Mouse (Mus musculus) ES-Bruce4 (cell line): ENCODE measurements around the gene Lancl2. TPM values are rescaled to one million over a fixed set of nuclear protein-coding genes. Genes with fewer than 3 reads are reported as not detected.

Experiments used
- H3K27ac ChIP-seq: 2 replicates; pipeline ENCODE4 v1.5.1; 2012; ENCODE audit warnings: low read length, inconsistent platforms; ENCODE audit not compliant: insufficient read depth
- H3K27me3 ChIP-seq: 2 replicates; pipeline ENCODE4 v1.6.1; 2012; ENCODE audit warnings: mild to moderate bottlenecking, low read length, inconsistent platforms; ENCODE audit not compliant: control insufficient read depth, poor library complexity, insufficient read depth, severe bottlenecking
- H3K36me3 ChIP-seq: 2 replicates; pipeline ENCODE4 v1.6.1; 2012; ENCODE audit warnings: inconsistent platforms, mild to moderate bottlenecking, low read length, moderate library complexity; ENCODE audit not compliant: control insufficient read depth, poor library complexity, insufficient read depth, severe bottlenecking
- H3K4me1 ChIP-seq: one replicate; pipeline ENCODE4 v1.8.1; 2011; ENCODE audit warnings: low read length; ENCODE audit not compliant: control insufficient read depth, insufficient read depth
- H3K4me3 ChIP-seq: 2 replicates; pipeline ENCODE4 v1.5.1; 2011; ENCODE audit warnings: low read depth, mild to moderate bottlenecking, low read length
- H3K9ac ChIP-seq: 2 replicates; pipeline ENCODE4 v1.6.1; 2012; ENCODE audit warnings: low read depth, mild to moderate bottlenecking, inconsistent platforms; ENCODE audit not compliant: poor library complexity, severe bottlenecking
- H3K9me3 ChIP-seq: replicated peaks from 2 replicates; pipeline ENCODE4 v1.6.1; 2012; ENCODE audit warnings: mild to moderate bottlenecking, low read length, inconsistent platforms; ENCODE audit not compliant: control insufficient read depth, poor library complexity, insufficient read depth, severe bottlenecking
- CTCF ChIP-seq: IDR thresholded peaks from one replicate; pipeline ENCODE4 v1.8.1; 2011; ENCODE audit warnings: low read depth, low read length
- EP300 ChIP-seq: IDR thresholded peaks from 2 replicates; pipeline ENCODE4 v1.6.1; 2011; ENCODE audit warnings: low read depth, low read length; ENCODE audit not compliant: insufficient read depth
- POLR2A ChIP-seq: IDR thresholded peaks from one replicate; pipeline ENCODE4 v1.8.1; 2011; ENCODE audit warnings: low read length; ENCODE audit not compliant: insufficient read depth
- polyA plus RNA-seq: library from polyadenylated mRNA; stranded (reverse); fragments of >200 nt; gene quantifications from 2 replicates; pipeline ENCODE4 v1.2.4, GENCODE M21; 2011; ENCODE audit warnings: low read depth; ENCODE audit not compliant: missing spikeins, insufficient read depth, insufficient read length

Gene Lancl2
- polyA plus RNA-seq, 1 experiment: 28.0 TPM

- Histone ChIP-seq H3K9me3 (no peaks in the 10 kb centered on the region), H3K27ac (no peak overlapping the region), H3K9ac (no peak overlapping the region), H3K4me1 (no peaks in the 10 kb centered on the region), H3K27me3 (no peaks in the 10 kb centered on the region), H3K36me3 (no peaks in the 10 kb centered on the region), H3K4me3 (no peak overlapping the region)
- no peak for TF ChIP-seq CTCF
- TF ChIP-seq EP300: no peak
- no peak for TF ChIP-seq POLR2A
Observed at GRCm38 (mm10) chr6:57773792-57774191, 71.5 kb downstream of the Lancl2 start.

- Histone ChIP-seq H3K27ac (no peak overlapping the region), H3K4me3 (no peak overlapping the region), H3K36me3 (no peaks in the 10 kb centered on the region), H3K27me3 (no peaks in the 10 kb centered on the region), H3K9ac (no peak overlapping the region), H3K4me1 (no peaks in the 10 kb centered on the region), H3K9me3 (no peaks in the 10 kb centered on the region)
- TF ChIP-seq EP300 (no peak), CTCF (no peak), POLR2A (no peak)
Observed at GRCm38 (mm10) chr6:57780359-57780758, 78.0 kb downstream of the Lancl2 start.

- Histone ChIP-seq H3K9ac (no peak overlapping the region), H3K36me3 (no peaks in the 10 kb centered on the region), H3K27me3 (no peaks in the 10 kb centered on the region), H3K9me3 (no peaks in the 10 kb centered on the region), H3K4me1 (no peaks in the 10 kb centered on the region), H3K4me3 (no peak overlapping the region), H3K27ac (no peak overlapping the region)
- TF ChIP-seq CTCF (no peak), POLR2A (no peak), EP300 (no peak)
Observed at GRCm38 (mm10) chr6:57782658-57783057, 80.3 kb downstream of the Lancl2 start.

- TF ChIP-seq POLR2A (no peak), EP300 (no peak), CTCF (no peak)
- Histone ChIP-seq H3K9ac (no peak overlapping the region), H3K9me3 (no peaks in the 10 kb centered on the region), H3K36me3 (no peaks in the 10 kb centered on the region), H3K27me3 (no peaks in the 10 kb centered on the region), H3K4me1 (no peaks in the 10 kb centered on the region), H3K27ac (no peak overlapping the region), H3K4me3 (no peak overlapping the region)
Observed at GRCm38 (mm10) chr6:57784251-57784650, 81.9 kb downstream of the Lancl2 start.

GRCm38 (mm10) chr6:57787376-57787775 is 85.0 kb downstream of the Lancl2 start:
- no peaks in the 10 kb centered on the region for H3K27me3 ChIP-seq
- no peak overlapping the region for H3K9ac ChIP-seq
- H3K27ac ChIP-seq: no peak overlapping the region
- TF ChIP-seq POLR2A (no peak), EP300 (no peak), CTCF (no peak)
- H3K4me1 ChIP-seq: no peaks in the 10 kb centered on the region
- H3K4me3 ChIP-seq: no peak overlapping the region
- H3K36me3 ChIP-seq: no peaks in the 10 kb centered on the region
- H3K9me3 ChIP-seq: no peaks in the 10 kb centered on the region

Other genes with a start within 250 kb of the Lancl2 start
- 15.9 and 19.7 TPM in 2 replicates for gene Ppm1k, start 167.1 kb upstream of the Lancl2 start, polyA plus RNA-seq
- 4.8 and 6.2 TPM in 2 replicates for gene Herc6, start 121.5 kb upstream of the Lancl2 start, polyA plus RNA-seq
- 3.4 and 4.3 TPM in 2 replicates for gene Pyurf, start 10.5 kb upstream of the Lancl2 start, polyA plus RNA-seq
- gene Vopp1, start 122.6 kb downstream of the Lancl2 start, polyA plus RNA-seq: 15.1 and 17.6 TPM in 2 replicates
- not detected in 2 replicates for gene Vmn1r21, start 147.8 kb downstream of the Lancl2 start, polyA plus RNA-seq
- not detected in 2 replicates for gene Vmn1r22, start 205.5 kb downstream of the Lancl2 start, polyA plus RNA-seq
- gene Vmn1r23, start 224.3 kb downstream of the Lancl2 start, polyA plus RNA-seq: not detected in 2 replicates